Comparison of ENCODE assay signal across 8 mouse cellular contexts in the genomic region with DNA sequence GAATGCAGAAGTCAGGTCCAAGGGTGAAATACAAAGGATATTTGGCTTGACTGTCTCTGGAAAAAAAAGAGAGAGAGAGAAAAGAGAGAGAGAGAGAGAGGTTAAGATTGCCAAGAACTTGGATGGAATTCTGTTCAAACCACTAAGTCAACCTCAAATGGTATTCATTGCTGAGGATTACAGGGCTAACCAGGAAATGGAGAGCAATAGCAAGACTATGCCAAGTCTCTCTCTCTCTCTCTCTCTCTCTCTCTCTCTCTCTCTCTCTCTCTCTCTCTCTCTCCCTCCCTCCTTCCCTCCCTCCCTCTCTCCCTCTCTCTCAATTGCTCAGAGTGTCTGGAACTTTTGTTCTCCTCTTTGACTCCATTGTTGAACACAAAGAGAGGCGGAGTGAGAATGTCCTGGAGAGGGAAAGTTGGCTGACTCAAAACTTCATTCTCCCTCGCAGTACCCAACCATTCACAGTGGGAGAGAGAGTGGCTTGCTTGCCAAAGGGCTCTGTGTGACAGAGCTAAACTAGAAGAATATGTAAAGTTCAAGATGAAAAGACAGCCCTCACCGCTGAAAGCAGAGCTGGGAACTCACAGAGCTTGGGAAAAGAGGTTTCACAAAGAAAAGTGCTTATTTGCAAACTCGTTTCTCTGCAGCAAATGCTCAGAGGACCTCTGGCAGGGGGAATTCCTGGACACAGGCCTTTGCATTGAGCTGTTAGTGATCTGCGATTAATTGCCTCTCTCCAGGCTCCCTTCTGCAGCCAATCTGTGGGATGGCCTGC.
DNase-seq lines count a peak whose midpoint lies in the region; ATAC-seq and TF ChIP-seq lines count a peak whose summit lies in the region.

No protein-coding gene starts in this region.

- no peak overlapping the region for H3K4me3 ChIP-seq in limb, embryonic 13.5 days

- peak; percentile 55; the same call in 1 of the 2 replicates for ATAC-seq in limb, embryonic 13.5 days (ENCODE audit: low FRiP score, low read depth)

- H3K9ac ChIP-seq in limb, embryonic 13.5 days: no peak overlapping the region

- H3K9me3 ChIP-seq in limb, embryonic 13.5 days: no peaks in the 10 kb centered on the region

- no peaks in the 10 kb centered on the region for H3K36me3 ChIP-seq in limb, embryonic 13.5 days

- H3K4me2 ChIP-seq in limb, embryonic 13.5 days (replicated peaks): no peak overlapping the region; the same call in 1 of the 2 replicates

- H3K4me1 ChIP-seq in limb, embryonic 13.5 days: peaks cover 39% of the 10 kb centered on the region

- peak; percentile 5 for DNase-seq in cerebellum, adult 11-12 months
- no peak for DNase-seq in cerebellum, postnatal 36 days
- DNase-seq in brain, embryonic 14.5 days (ENCODE audit: low read depth): peak; percentile 95
- peak; percentile 8 to 39 for DNase-seq in frontal cortex, adult 2 months (ENCODE audit: extremely low spot score in 1 of 2, low spot score in 1 of 2)
- peak; percentile 9 for DNase-seq in right cerebral cortex, postnatal 25 days
- no peak for DNase-seq in T-cell, adult 2 months (ENCODE audit: low spot score)
- no peak for DNase-seq in adrenal gland, postnatal 25 days

- peak overlapping the region; percentile 74 for H3K27ac ChIP-seq in limb, embryonic 13.5 days

- TF ChIP-seq CTCF in brain, embryonic 14.5 days (IDR thresholded peaks at IDR 0.05; ENCODE audit: borderline replicate concordance, extremely low read depth, insufficient read depth, insufficient read length): no peak

- 16% methylated on average over 5 of the region's 5 CpGs for WGBS in limb, embryonic 13.5 days

- H3K27me3 ChIP-seq in limb, embryonic 13.5 days: no peaks in the 10 kb centered on the region

- TF ChIP-seq POLR2A in brain, embryonic 14.5 days (IDR thresholded peaks at IDR 0.05; ENCODE audit: borderline replicate concordance, extremely low read depth, insufficient read depth, insufficient read length, poor library complexity, severe bottlenecking): no peak

Comparison
In these comparisons a context has a peak if more than half of its experiments do, and no peak if none do; other contexts are left out.
1. DNase-seq: peak in cerebellum, adult 11-12 months (single experiment), brain, embryonic 14.5 days (single experiment), frontal cortex, adult 2 months (2 of 2) and right cerebral cortex, postnatal 25 days (single experiment); none in cerebellum, postnatal 36 days (0 of 2), T-cell, adult 2 months (single experiment) and adrenal gland, postnatal 25 days (single experiment).